Mouse (Mus musculus): ENCODE results near the gene Fyttd1.
A peak's percentile ranks its signal among the peaks of the same experiment; 100 is the strongest.
"Not testable (repeated sequence)": the region's sequence is repeated elsewhere in the genome, so short reads cannot be mapped to it uniquely, and the experiment has no call there.

The Fyttd1 gene

DNA sequence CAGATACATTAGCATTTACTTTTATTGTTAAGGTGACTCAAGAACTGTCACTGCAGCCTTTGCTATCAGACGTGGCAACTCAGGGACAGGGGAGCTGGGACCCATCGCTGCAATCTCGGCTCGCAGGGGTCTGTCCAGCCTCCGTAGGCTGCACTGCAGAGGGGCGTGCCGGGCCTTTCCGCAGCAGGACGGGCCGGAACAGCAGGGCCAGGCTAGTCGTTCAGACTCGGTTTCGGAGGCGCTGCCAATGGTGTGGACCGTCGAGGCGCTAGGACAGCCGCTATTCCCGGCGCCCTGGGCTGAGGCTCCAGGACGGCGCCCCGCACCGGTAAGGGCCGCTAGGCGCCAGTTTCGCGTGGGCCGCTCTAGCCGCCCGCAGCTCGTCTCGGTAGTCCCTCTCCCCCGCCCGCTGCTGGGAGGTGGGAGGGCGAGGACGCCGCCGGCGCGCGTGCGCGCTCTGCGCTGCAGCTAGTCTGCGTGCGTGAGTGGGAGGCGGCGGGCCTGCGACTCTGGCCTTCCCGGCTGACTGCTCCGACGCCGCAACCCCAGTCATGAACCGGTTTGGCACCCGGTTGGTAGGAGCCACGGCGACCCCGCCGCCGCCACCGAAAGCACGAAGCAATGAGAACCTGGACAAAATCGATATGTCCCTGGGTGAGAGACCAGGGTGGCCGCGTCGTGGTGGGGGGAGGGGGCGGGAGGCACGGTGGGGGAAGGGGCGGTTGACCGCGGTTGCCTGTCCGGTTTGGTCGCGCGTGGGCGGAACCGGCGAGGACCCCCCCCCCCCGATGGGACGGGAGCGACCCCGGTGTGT is at the start of gene Fyttd1, which contains the start of gene Rubcn:
Gene Fyttd1 (plus strand): TSS at position 158 of the 814 bp plus-strand sequence.
Gene Rubcn (minus strand): TSS at position 424 of the 814 bp plus-strand sequence.
- peak; percentile 87 for DNase-seq (ENCODE audit: low read depth, low spot score)

DNA sequence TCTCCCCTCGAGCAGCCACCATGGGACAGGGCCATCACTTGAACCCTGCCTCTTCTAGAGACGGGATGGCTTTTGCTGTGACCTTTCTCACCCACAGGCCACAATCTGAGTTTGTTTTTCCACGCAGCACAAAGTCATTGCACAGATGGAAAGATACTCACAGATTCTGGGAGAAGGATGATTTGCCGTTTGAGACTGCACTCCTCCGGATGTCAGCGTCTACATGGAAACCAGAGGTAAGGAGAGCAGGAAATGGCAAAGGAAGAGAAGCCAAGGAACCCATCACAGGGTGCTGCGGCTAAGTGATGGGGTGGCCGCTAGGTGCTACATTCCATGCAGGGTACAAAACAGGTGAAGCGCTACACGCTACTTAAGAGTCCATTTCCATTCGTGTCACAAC is 48.2 kb upstream of the Fyttd1 start:
- DNase-seq (ENCODE audit: low read depth, low spot score), result no peak

DNA sequence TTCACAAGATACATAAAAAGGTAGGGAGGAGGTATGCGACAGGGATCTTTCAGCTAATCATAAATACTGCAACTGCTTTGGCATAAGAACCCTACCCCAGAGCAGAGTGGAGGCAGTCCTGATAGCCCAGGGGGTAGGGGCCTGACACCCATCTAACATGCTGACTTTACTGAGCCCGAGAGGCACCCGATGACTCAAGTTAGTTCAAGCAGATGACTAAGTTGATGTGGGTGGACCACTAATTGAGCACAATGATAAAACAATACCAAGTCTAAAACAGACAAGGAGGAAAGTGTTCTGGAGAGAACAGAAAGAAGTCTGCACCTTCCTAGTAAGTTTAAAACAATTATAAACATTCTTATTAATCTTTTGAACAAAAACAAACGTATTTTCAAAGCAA is 45.8 kb upstream of the Fyttd1 start:
- no peak for DNase-seq (ENCODE audit: low read depth, low spot score)

DNA sequence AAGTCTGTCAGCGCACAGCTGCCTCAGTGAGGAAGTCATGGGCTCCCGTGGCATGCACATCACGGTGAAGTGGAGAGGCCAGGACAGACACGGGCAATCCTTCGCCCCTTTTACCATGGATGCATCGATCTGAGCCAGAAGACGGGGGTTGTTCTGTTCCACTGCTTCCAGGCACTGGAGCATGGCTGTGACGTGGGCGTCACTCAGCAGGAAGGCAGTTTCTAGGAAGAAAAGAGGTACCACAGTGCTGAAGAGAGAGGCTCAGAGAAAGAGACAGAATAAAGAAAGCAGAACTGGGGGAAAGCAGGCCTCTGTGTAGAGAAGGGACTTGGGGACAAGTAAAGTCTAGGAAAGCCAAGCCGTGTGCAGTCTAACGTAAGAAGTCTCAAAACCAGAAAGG is 30.2 kb upstream of the Fyttd1 start:
- DNase-seq (ENCODE audit: low read depth, low spot score), result no peak

DNA sequence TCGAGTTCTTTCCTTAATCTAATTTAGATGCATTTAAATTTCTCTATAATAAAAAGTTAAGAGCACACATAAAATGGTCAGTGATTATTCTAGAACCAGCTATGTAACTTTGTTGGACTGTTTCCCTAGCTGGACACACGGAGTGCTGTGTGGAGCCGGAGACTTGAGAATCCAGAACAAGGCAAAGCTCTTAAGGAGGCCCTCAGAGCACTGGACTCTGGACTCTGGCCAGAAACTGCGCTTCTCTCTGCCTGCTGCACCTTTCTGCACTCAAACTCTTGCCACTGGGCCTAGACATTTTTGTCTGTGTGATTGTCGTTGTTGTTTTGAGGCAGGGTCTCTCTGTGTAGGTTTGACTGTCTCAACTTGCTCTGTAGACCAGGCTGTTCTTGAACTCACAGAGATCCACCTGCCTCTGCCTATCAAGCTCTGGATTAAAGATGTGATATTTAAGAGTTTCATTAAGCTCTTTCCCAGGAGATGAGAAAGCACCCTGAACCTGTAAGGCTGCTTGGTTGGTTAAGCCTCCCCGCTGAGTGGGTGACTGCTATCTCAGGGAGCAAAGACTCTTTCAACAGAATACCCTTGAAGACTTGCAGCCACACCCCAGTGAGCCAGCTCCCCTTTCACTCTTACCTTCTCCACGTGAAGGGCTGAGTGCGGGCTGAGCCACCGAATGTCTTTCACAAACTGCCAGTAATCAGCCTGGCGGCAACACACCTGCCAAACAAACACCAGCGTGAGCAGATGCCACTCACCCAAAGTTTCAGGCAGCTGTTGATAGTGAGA is 28.1 kb upstream of the Fyttd1 start:
- no peak for DNase-seq (ENCODE audit: low read depth, low spot score)

DNA sequence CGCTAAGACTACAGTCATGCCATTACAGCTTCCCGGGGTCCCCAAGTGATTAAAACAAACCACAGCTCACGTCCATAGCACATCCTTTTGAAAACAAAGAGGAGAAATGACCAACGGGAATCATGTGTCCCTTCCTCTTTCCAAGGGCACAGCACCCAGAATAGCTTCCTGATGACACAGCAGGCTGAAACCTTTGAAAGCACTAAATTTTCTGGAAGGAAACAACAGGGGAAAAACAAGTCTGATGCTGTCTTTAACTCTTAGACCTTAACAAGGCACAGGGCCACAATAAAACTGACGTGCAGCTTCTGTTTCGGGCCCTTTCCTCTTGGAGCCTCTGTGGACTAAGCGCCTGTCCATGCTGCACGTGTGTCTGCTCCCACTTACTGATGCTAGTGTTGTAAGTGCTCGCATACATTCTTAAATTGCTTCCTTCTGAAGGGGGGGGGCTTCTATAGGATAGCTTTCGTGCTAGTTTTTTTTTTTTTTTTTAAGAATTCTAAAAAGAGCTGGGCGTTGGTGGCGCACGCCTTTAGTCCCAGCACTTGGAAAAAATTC is 23.7 kb upstream of the Fyttd1 start:
- no peak for DNase-seq (ENCODE audit: low read depth, low spot score)

DNA sequence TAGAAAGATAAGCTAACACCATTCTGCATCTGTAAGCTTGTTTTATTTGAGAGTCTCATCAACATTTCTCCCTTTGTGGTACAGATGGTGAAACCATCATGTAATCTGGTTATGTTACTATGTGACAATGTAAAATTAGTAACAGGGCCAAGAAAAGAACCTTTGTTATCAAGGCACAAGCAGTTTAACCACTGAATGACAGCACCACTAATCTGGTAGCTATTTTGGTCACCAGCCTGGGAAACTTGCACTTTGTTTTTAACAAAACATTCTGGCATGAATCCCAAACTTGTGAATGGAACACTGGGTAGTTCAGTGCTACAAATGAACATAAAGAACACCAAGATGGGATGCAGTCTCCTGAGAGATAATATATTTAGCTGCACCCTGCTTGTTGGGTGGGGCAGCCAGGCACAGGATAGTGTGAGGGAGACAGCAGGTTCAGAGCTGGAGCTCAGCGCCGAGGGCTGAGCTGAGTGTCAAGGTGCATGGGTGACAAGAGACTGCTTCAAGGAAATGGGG is 23.2 kb upstream of the Fyttd1 start:
- DNase-seq (ENCODE audit: low read depth, low spot score), result peak; percentile 39

DNA sequence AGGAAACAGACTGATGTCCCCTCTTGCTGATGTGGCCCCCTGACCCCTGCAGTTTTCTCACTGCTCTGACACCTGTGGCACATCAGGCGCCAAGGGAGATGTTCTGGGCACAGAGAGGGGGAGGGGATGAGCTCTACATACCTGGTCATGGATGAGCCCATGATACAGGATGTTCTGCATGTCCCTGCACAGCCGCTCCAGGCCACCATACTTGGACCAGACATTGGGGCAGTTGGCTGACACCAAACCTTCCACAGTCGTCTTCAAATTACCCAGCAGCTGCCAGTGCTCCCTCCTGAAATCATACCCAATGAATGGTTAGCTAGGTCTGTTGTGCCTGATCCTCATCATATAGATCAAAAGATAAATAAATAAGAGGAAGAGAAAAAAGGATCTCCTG is 20.5 kb upstream of the Fyttd1 start:
- DNase-seq (ENCODE audit: low read depth, low spot score), result no peak

DNA sequence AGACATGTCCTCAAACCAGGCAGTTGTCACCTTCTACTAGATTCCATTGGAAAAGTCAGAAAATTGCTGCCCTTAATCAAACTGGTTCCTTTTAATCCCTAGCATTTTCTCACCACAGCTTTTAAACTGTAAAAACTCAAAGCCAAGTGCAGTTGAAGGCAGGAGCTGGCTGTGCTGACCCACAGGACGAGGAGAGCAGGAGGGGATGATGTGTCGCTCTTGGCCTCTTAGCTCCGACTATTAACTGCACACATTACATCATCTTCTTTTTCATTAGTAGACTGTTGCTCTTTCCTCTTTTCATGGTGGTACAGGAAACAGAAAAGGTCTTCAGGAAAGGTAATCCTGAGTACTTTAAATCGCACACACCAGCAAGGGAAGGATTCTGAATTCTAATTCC is 18.9 kb upstream of the Fyttd1 start:
- DNase-seq (ENCODE audit: low read depth, low spot score), result no peak

DNA sequence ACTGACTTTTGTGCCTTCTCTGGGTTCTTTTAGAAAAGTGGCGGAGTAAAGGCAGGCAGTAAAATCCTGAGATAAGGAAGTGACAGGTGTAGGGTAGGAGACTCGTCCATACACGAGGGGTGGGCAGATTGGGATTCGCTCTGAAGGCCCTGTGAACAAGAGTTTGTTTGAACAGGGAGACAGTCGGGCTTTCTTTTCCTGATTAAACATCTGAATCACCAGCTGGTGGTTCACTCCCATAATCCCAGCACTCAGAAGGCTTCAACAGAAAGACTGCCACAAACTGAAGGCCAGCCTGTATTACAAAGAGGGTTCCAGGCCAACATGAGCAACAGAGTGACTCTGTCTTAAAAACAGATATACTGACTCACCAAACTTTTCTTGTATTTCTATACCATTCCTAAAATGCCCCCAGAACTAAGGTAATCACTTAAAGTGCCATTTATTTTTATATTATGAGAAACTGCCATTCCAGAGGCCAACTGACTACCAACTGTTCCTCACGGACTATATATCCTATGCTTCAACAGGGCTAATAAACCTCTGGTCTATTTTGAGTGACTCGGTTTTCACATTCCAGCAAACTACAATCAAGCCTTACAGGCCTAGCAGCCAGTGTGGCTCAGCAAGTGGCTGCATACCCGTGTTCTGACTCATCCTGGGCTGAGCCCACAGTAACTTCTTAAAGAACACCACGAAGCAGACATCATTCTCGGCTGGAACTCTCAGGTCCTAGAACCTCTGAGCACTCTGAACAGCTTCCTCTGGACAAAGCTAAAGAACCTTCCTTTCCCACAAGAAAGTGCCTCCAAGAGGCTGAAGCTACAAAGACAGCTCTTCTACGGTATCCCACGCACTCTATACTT is 18.3 kb upstream of the Fyttd1 start:
- no peak for DNase-seq (ENCODE audit: low read depth, low spot score)

DNA sequence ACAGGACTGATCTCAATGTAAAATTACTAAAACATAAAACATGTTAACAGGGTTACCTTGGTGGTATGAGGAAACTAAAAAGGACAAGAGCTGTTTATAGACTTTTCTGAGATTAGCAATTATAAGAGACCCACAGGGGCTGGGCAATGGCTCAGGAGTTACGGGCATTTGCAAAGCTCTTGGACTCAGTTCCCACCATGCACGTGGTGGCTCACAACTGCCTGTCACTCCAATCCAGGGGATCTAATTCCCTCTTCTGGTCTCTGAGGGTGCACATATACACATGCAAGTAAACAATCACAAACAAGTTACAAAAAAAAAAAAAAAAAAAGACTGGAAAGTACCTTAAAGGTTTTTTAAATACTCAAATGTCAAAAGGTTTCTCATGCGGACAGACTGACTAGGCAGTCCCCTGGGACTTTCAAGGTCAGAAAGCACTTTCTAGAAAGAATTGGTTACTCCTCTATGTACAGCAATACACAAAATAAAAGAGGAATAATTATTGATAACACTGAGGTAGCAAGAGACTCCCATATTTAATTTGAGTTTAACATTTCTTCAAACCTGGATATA is 15.4 kb upstream of the Fyttd1 start:
- DNase-seq (ENCODE audit: low read depth, low spot score), result no peak

DNA sequence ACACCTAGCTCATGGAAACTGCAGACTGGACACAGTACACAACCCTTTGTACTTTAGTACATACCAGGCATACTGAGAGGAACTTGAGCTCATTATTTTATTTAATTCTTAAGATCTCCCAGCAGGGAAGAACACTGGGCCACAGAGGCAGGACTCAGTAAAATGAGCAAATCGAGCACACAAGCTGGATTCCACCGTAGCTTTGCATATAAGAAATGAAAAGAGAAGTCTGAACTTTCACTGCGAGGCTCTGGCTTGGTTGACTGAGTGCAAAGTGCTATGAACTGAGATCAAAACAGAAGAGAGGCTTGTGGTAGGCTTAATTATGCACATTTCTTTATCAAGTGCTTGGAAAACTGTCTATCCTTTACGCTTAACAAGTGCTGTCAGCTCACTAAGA is 11.9 kb upstream of the Fyttd1 start:
- no peak for DNase-seq (ENCODE audit: low read depth, low spot score)

DNA sequence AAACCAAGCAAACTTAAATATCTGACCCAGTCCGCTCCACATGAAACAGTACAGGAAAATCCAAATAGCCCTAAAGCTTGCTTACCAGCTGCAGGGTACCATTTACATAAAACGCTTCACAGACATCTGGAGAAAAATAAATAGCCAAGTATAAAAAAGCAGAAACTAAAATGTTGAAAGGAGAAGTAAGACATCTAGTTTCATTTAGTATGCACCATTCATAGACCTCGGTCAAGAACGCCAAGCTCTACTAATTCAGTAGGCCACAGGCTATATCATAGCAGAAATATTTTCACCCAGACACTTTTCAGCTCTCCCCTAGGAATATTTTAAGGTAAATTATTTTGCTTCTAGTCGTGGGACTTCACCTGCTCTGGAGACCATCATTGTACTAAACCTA is 10.6 kb upstream of the Fyttd1 start:
- no peak for DNase-seq (ENCODE audit: low read depth, low spot score)

DNA sequence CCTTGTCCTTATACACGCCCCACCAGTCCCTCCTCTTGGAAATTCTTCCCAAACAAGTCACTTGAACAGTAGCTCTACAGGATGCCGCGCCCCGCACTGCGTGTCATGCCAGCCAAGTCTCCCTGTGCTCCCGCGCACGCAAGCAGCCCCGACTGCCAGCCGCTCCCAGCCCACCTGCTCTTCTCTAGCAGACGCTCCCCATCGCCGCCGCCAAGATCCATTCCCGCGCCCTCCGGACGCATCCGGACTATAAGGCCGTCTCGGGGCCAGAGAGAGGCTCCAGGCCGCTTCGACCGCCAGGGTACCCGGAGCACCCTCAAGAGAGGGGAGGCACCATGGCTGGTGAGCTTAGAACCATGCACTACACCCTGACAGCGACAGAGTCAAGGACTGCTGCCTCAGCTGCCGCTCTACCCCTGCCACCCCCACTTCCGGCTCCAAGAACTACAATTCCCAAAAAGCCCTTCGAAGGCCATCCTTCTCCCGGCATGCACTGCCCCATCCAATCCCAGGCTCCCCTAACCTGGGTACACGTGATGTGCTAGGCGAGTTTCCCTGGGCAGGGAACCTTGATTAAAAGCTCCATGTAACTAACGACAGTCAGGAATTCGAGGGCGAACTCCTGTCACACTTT is 9.3 kb upstream of the Fyttd1 start:
- DNase-seq (ENCODE audit: low read depth, low spot score), result peak; percentile 85

DNA sequence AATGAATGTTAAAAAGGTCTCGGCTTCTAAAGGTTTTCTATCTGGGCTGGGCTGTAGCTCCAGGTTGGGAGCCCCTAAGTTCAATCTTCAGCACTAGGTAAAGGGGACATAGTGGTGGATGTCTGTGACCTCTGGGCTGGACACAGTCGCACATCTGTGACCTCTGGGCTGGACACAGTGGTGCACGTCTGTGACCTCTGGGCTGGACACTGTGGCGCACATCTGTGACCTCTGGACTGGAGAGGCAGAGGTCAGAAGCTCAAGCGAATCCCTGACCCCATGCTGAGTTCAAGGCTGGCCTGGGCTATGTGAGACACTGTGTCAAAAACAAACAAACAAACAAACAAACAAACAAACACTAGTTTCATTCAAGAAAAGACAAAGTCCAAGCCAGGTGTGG is 7.1 kb upstream of the Fyttd1 start:
- no peak for DNase-seq (ENCODE audit: low read depth, low spot score)

DNA sequence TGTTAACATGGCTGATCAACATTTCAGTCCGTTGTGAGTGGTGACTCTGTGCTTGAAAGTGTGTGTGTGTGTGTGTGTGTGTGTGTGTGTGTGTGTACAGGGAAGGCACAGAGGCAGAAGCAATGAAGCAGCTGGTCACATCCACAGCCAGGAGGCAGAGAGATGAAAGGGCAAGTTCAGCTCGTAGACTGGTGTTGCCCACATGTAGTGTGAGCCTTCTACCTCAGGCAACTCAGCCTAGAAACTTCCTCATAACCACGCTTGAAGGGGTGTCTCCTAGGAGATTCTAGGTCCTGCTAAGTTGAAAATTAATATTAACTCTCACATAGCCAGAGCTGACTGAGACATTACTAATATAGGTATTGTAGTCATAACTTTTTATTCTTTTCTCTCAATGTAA is 3.9 kb upstream of the Fyttd1 start:
- DNase-seq (ENCODE audit: low read depth, low spot score), result no peak

DNA sequence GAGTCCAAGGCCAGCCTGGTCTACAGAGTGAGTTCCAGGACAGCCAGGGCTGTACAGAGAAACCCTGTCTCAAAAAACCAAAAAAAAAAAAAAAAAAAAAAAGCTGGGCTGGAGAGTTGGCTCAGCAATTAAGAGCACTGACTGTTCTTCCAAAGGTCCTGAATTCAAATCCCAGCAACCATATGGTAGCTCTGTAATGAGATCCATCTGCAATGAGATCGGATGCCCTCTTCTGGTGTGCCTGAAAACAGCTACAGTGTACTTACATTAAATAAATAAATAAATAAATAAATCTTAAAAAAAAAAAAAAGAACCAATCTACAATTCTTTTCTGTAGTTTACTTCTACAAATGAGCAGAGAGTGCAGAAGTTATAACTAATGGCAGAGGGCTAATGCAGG is 2.0 kb upstream of the Fyttd1 start:
- not testable (repeated sequence) for DNase-seq (ENCODE audit: low read depth, low spot score)

DNA sequence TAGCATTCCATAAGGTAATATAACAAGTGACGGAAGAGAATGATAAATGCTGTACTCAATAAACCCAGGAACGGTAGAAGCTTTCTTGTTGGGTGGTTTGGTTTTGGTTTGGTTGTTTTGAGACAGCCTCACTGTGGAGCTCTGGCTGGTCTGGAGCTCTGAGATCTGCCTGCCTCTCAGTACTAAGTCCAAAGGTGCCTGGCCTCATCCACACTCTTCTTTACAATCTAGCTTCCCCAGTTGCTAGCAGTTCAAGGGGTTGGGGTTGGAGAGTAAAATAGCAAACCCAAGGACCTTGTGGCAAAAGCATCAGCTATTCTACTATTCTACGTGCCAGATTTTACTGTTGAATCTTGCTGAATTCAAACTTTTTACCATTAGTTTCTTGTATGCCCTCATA is 1.5 kb upstream of the Fyttd1 start:
- DNase-seq (ENCODE audit: low read depth, low spot score), result no peak

DNA sequence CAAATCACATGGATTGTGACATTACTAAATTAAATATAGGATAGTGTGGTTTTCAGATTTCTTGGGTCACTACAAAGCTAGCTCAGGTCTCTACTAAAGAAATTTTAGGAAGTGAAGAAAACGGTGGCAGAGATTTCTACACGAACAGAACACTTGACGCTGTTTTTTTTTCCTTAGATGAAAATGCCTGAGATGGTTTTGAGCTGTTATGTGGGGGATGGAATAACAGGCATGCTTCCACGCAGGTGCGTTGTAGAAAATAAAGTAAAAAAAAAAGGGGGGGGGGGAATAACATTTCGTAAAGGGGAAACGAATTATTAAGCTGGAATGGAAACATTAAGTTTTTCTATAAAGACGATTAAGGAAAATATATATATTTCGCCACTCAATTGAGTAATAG is 469 bp upstream of the Fyttd1 start:
- no peak for DNase-seq (ENCODE audit: low read depth, low spot score)

DNA sequence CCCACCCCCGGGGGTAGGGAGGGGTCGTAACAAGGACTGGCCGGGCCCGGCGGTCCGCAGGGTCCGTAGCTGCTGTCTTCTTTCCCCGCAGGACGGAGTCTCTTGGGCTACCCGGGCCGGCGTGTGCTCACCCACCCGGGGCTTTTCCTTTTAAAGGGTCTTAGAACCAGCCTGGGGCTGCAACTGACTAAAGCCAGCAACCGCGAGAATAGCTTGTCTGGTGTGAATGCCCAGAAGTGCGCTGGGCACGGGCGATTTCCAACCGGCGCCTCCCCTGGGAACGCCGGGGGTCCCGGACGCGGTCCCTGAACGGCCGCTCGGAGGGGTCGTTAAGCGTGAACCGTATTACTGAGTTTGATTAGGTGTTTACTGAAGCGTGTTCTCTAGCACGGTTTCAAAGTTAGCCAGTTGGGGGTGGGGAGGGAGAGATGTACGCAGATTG is 878 bp downstream of the Fyttd1 start:
- no peak for DNase-seq (ENCODE audit: low read depth, low spot score)
